ENCODE assay signal across 13 mouse cellular contexts in genomic region chrX:74770715-74771114, GRCm38 (mm10). TPM values are rescaled to one million over a fixed set of nuclear protein-coding genes. Genes with fewer than 3 reads are reported as not detected.
DNase-seq lines count a peak whose midpoint lies in the region; TF ChIP-seq lines count a peak whose summit lies in the region.
"Not testable (repeated sequence)": the region's sequence is repeated elsewhere in the genome, so short reads cannot be mapped to it uniquely, and the experiment has no call there.
"Had no signal": no experiment of that assay in that cellular context is flagged by ENCODE, and none has a peak within 500 bp of the region (broad histone marks: within the 10 kb centered on the region; RNA-seq: fewer than 3 reads in every experiment).

No protein-coding gene starts in this region.

- TF ChIP-seq CTCF in gastrocnemius, adult 2 months (IDR thresholded peaks at IDR 0.05) = peak; percentile 15

- intact Hi-C loops in gastrocnemius, adult 2 months (cut with DNase I) = loop anchor here (2.0 kb wide), 1 partner anchor 26 kb away; no protein-coding TSS in a partner anchor
- intact Hi-C loops in left cerebral cortex, postnatal 4 days (cut with DNase I) = not testable (repeated sequence)

- peak; percentile 1 for DNase-seq in ZHBTc4 (ENCODE audit: low read depth, low spot score)
- DNase-seq in embryo, embryonic 10 days (ENCODE audit: low spot score) = peak; percentile 5
- DNase-seq in gastrocnemius, adult 2 months = not testable (repeated sequence)
- DNase-seq in kidney, adult 9 months = peak; percentile 1
- DNase-seq in layer of hippocampus, adult 11-12 months (ENCODE audit: low spot score) = peak; percentile 2
- DNase-seq in left cerebral cortex, postnatal 4 days = peak; percentile 1
- peak; percentile 3 for DNase-seq in lung, postnatal 36 days
- peak; percentile 2 to 3 for DNase-seq in right cerebral cortex, adult 2 months (ENCODE audit: low spot score in 2 of 2)

- not testable (repeated sequence) for H3K4me3 ChIP-seq in gastrocnemius, adult 2 months

- H3K27ac ChIP-seq in gastrocnemius, adult 2 months = not testable (repeated sequence)

RNA-seq across cellular contexts. Expression of gene Gm6890, which starts 30.0 kb away (rescaled TPM):
- not detected for total RNA-seq in gastrocnemius, adult 2 months (2021)
- not detected for total RNA-seq in left cerebral cortex, postnatal 4 days (2021)
- total RNA-seq: adrenal gland, postnatal 25 days; granulocyte monocyte progenitor cell, adult 5-6 weeks; hematopoietic stem cell, adult 5-6 weeks; left cerebral cortex, adult 8-10 months; MEL had no signal
